Mouse (Mus musculus): ENCODE measurements at regions not wholly inside any gene's neighbourhood (a gene's known extent, or its start where the extent isn't known, plus 50 kb on each side); places are given as distances from the start of the nearest gene placed in this dataset.

GRCm38 (mm10) chr8:89404287-89404686 is 360.3 kb upstream of the Sall1 start:
- DNase-seq, result no peak

- DNase-seq, result no peak
Measured at GRCm38 (mm10) chr8:89396673-89397072, 352.7 kb upstream of the Sall1 start.

GRCm38 (mm10) chr8:89392749-89393148 is 348.8 kb upstream of the Sall1 start:
- no peak for DNase-seq

- no peak for DNase-seq
Measured at GRCm38 (mm10) chr8:89388761-89389160, 344.8 kb upstream of the Sall1 start.

- DNase-seq, result no peak
Measured at GRCm38 (mm10) chr8:89387295-89387694, 343.3 kb upstream of the Sall1 start.

- no peak for DNase-seq
Measured at GRCm38 (mm10) chr8:89385028-89385427, 341.1 kb upstream of the Sall1 start.

- no peak for DNase-seq
Measured at GRCm38 (mm10) chr8:89383781-89384180, 339.8 kb upstream of the Sall1 start.

GRCm38 (mm10) chr8:89382538-89383380 is 338.8 kb upstream of the Sall1 start:
- DNase-seq, result no peak

GRCm38 (mm10) chr8:89380436-89380835 is 336.5 kb upstream of the Sall1 start:
- no peak for DNase-seq

GRCm38 (mm10) chr8:89372761-89373160 is 328.8 kb upstream of the Sall1 start:
- DNase-seq, result no peak

GRCm38 (mm10) chr8:89371773-89372132 is 327.8 kb upstream of the Sall1 start:
- DNase-seq, result no peak

- DNase-seq, result no peak
Measured at GRCm38 (mm10) chr8:89370816-89371772, 327.1 kb upstream of the Sall1 start.

GRCm38 (mm10) chr8:89365430-89365829 is 321.5 kb upstream of the Sall1 start:
- no peak for DNase-seq

- no peak for DNase-seq
Measured at GRCm38 (mm10) chr8:89358411-89358810, 314.4 kb upstream of the Sall1 start.

GRCm38 (mm10) chr8:89345547-89345946 is 301.6 kb upstream of the Sall1 start:
- DNase-seq, result no peak

GRCm38 (mm10) chr8:89341686-89342085 is 297.7 kb upstream of the Sall1 start:
- DNase-seq, result no peak

- DNase-seq, result no peak
Measured at GRCm38 (mm10) chr8:89335416-89335815, 291.5 kb upstream of the Sall1 start.

GRCm38 (mm10) chr8:89325751-89326351 is 281.9 kb upstream of the Sall1 start:
- no peak for DNase-seq

- no peak for DNase-seq
Measured at GRCm38 (mm10) chr8:89325248-89325645, 281.3 kb upstream of the Sall1 start.

- DNase-seq, result no peak
Measured at GRCm38 (mm10) chr8:89324462-89325247, 280.7 kb upstream of the Sall1 start.

- DNase-seq, result peak; percentile 19
Measured at GRCm38 (mm10) chr8:89317514-89318289, 273.7 kb upstream of the Sall1 start.

Measured in right cerebral cortex, postnatal 25 days (tissue).